Mouse (Mus musculus): ENCODE data around the gene Ctrl. TPM values are rescaled to one million over a fixed set of nuclear protein-coding genes. Genes with fewer than 3 reads are reported as not detected.

The Ctrl gene
- polyA plus RNA-seq, 1 experiment from 2014 or later: 5.4 TPM

GRCm38 (mm10) chr8:105936866-105937475, 3.3 kb upstream of the Ctrl start:
- WGBS: under 1% methylated on average over 30 of the region's 30 CpGs
- Histone ChIP-seq H3K4me3 (peak overlapping the region; percentile 91), H3K4me2 (peak overlapping the region; percentile 96), H3K4me1 (peaks cover 19% of the 10 kb centered on the region), H3K9me3 (no peaks in the 10 kb centered on the region), H3K27me3 (replicated peaks) (no peaks in the 10 kb centered on the region), H3K9ac (peak overlapping the region; percentile 99), H3K36me3 (replicated peaks) (0 out of 2 replicates have a peak, but pooled peaks cover 2% of the 10 kb centered on the region), H3K27ac (peak overlapping the region; percentile 97)
- peak; percentile 92 for ATAC-seq (replicated peaks)

- peak overlapping the region; percentile 96 for H3K4me2 ChIP-seq
- peak overlapping the region; percentile 99 for H3K9ac ChIP-seq
- 29% methylated on average over 7 of the region's 7 CpGs for WGBS
- H3K4me3 ChIP-seq: peak overlapping the region; percentile 91
- peak overlapping the region; percentile 97 for H3K27ac ChIP-seq
- H3K27me3 ChIP-seq (replicated peaks): no peaks in the 10 kb centered on the region
- H3K4me1 ChIP-seq: peaks cover 19% of the 10 kb centered on the region
- H3K9me3 ChIP-seq: no peaks in the 10 kb centered on the region
- 0 out of 2 replicates have a peak, but pooled peaks have one; percentile 0 for ATAC-seq (replicated peaks)
- H3K36me3 ChIP-seq (replicated peaks): 0 out of 2 replicates have a peak, but pooled peaks cover 2% of the 10 kb centered on the region
These were observed 2.4 kb upstream of the Ctrl start for GRCm38 (mm10) chr8:105935863-105936603.

- Histone ChIP-seq H3K4me3 (no peak overlapping the region), H3K4me2 (no peak overlapping the region), H3K9me3 (no peaks in the 10 kb centered on the region), H3K4me1 (peaks cover 22% of the 10 kb centered on the region), H3K27ac (no peak overlapping the region), H3K36me3 (replicated peaks) (0 out of 2 replicates have a peak, but pooled peaks cover 2% of the 10 kb centered on the region), H3K27me3 (replicated peaks) (no peaks in the 10 kb centered on the region), H3K9ac (no peak overlapping the region)
- ATAC-seq (replicated peaks): no peak
- 90% methylated on average over 6 of the region's 6 CpGs for WGBS
These were observed 1.4 kb upstream of the Ctrl start for GRCm38 (mm10) chr8:105935105-105935504.

- WGBS: 91% methylated on average over 11 of the region's 11 CpGs
- peaks cover 15% of the 10 kb centered on the region for H3K4me1 ChIP-seq
- H3K4me3 ChIP-seq: no peak overlapping the region
- H3K36me3 ChIP-seq (replicated peaks): 0 out of 2 replicates have a peak, but pooled peaks cover 2% of the 10 kb centered on the region
- no peak overlapping the region for H3K4me2 ChIP-seq
- ATAC-seq (replicated peaks): no peak
- no peaks in the 10 kb centered on the region for H3K27me3 ChIP-seq (replicated peaks)
- no peaks in the 10 kb centered on the region for H3K9me3 ChIP-seq
- H3K9ac ChIP-seq: no peak overlapping the region
- H3K27ac ChIP-seq: no peak overlapping the region
These were observed 1.1 kb downstream of the Ctrl start for GRCm38 (mm10) chr8:105932525-105932924.

- H3K36me3 ChIP-seq (replicated peaks): 0 out of 2 replicates have a peak, but pooled peaks cover 2% of the 10 kb centered on the region
- H3K9me3 ChIP-seq: no peaks in the 10 kb centered on the region
- H3K27me3 ChIP-seq (replicated peaks): no peaks in the 10 kb centered on the region
- no peak overlapping the region for H3K27ac ChIP-seq
- WGBS: 92% methylated on average over 3 of the region's 3 CpGs
- no peak overlapping the region for H3K9ac ChIP-seq
- H3K4me1 ChIP-seq: peaks cover 11% of the 10 kb centered on the region
- H3K4me2 ChIP-seq: no peak overlapping the region
- no peak overlapping the region for H3K4me3 ChIP-seq
- ATAC-seq (replicated peaks): peak; percentile 16; the same call in 1 of the 2 replicates
These were observed 2.4 kb downstream of the Ctrl start for GRCm38 (mm10) chr8:105931271-105931670.

GRCm38 (mm10) chr8:105930602-105931001, 3.1 kb downstream of the Ctrl start:
- Histone ChIP-seq H3K27me3 (replicated peaks) (no peaks in the 10 kb centered on the region), H3K9me3 (no peaks in the 10 kb centered on the region), H3K27ac (peak overlapping the region; percentile 68), H3K4me2 (no peak overlapping the region), H3K9ac (peak overlapping the region; percentile 3; the same call in 1 of the 2 replicates), H3K4me3 (no peak overlapping the region), H3K4me1 (peaks cover 4% of the 10 kb centered on the region), H3K36me3 (replicated peaks) (0 out of 2 replicates have a peak, but pooled peaks cover 2% of the 10 kb centered on the region)
- peak; percentile 74 for ATAC-seq (replicated peaks)
- WGBS: 13% methylated on average over 8 of the region's 8 CpGs

- ATAC-seq (replicated peaks): no peak
- H3K36me3 ChIP-seq (replicated peaks): no peaks in the 10 kb centered on the region
- H3K9ac ChIP-seq: no peak overlapping the region
- no peak overlapping the region for H3K4me3 ChIP-seq
- no peak overlapping the region for H3K4me2 ChIP-seq
- no peaks in the 10 kb centered on the region for H3K4me1 ChIP-seq
- H3K27ac ChIP-seq: no peak overlapping the region
- WGBS: 73% methylated on average over 3 of the region's 3 CpGs
- no peaks in the 10 kb centered on the region for H3K9me3 ChIP-seq
- H3K27me3 ChIP-seq (replicated peaks): no peaks in the 10 kb centered on the region
These were observed 8.5 kb downstream of the Ctrl start for GRCm38 (mm10) chr8:105925123-105925522.

GRCm38 (mm10) chr8:105919390-105919789, 14.3 kb downstream of the Ctrl start:
- 0 out of 2 replicates have a peak, but pooled peaks cover 4% of the 10 kb centered on the region for H3K36me3 ChIP-seq (replicated peaks)
- no peaks in the 10 kb centered on the region for H3K4me1 ChIP-seq
- H3K4me3 ChIP-seq: no peak overlapping the region
- H3K9me3 ChIP-seq: no peaks in the 10 kb centered on the region
- H3K27ac ChIP-seq: no peak overlapping the region
- H3K4me2 ChIP-seq: no peak overlapping the region
- no peaks in the 10 kb centered on the region for H3K27me3 ChIP-seq (replicated peaks)
- H3K9ac ChIP-seq: no peak overlapping the region
- ATAC-seq (replicated peaks): no peak
- 89% methylated on average over 3 of the region's 3 CpGs for WGBS

- ATAC-seq (replicated peaks): peak; percentile 3; the same call in 1 of the 2 replicates
These were observed 32.6 kb downstream of the Ctrl start for GRCm38 (mm10) chr8:105900941-105901616.

GRCm38 (mm10) chr8:105900180-105900940, 33.3 kb downstream of the Ctrl start, which contains the start of gene Pskh1:
Pskh1 (plus strand) TSS chr8:105900441.
- Histone ChIP-seq H3K9ac (peak within 1 kb of the TSS; percentile 83), H3K27me3 (replicated peaks) (no peaks in the 10 kb centered on the region), H3K27ac (peak within 1 kb of the TSS; percentile 89), H3K4me2 (peak within 1 kb of the TSS; percentile 72), H3K4me1 (peaks cover 10% of the 10 kb centered on the region), H3K4me3 (peak within 1 kb of the TSS; percentile 90), H3K9me3 (no peaks in the 10 kb centered on the region), H3K36me3 (replicated peaks) (no peaks in the 10 kb centered on the region)
- ATAC-seq (replicated peaks): peak; percentile 95
- WGBS: under 1% methylated on average over 67 of the region's 68 CpGs

More at GRCm38 (mm10) chr8:105900941-105901616, 32.6 kb downstream of the Ctrl start:
- peak overlapping the region; percentile 90 for H3K4me3 ChIP-seq
- 37% methylated on average over 16 of the region's 16 CpGs for WGBS
- H3K36me3 ChIP-seq (replicated peaks): no peaks in the 10 kb centered on the region
- H3K9me3 ChIP-seq: no peaks in the 10 kb centered on the region
- H3K9ac ChIP-seq: peak overlapping the region; percentile 83
- H3K4me1 ChIP-seq: peaks cover 10% of the 10 kb centered on the region
- no peaks in the 10 kb centered on the region for H3K27me3 ChIP-seq (replicated peaks)
- peak overlapping the region; percentile 72 for H3K4me2 ChIP-seq
- peak overlapping the region; percentile 89 for H3K27ac ChIP-seq

GRCm38 (mm10) chr8:105897801-105898480, 35.7 kb downstream of the Ctrl start:
- WGBS: 82% methylated on average over 9 of the region's 9 CpGs

More at GRCm38 (mm10) chr8:105897801-105898480, 35.7 kb downstream of the Ctrl start:
- Histone ChIP-seq H3K4me2 (no peak overlapping the region), H3K9me3 (no peaks in the 10 kb centered on the region), H3K4me1 (peaks cover 16% of the 10 kb centered on the region), H3K4me3 (no peak overlapping the region), H3K27me3 (replicated peaks) (no peaks in the 10 kb centered on the region), H3K36me3 (replicated peaks) (peaks cover 3% of the 10 kb centered on the region; the same call in 1 of the 2 replicates), H3K27ac (no peak overlapping the region), H3K9ac (no peak overlapping the region)
- no peak for ATAC-seq (replicated peaks)

All from midbrain, embryonic 15.5 days (tissue).